Mouse (Mus musculus): ENCODE measurements around the gene Bcar3. TPM values are rescaled to one million over a fixed set of nuclear protein-coding genes. Genes with fewer than 3 reads are reported as not detected.

The Bcar3 gene
- polyA plus RNA-seq, 1 experiment from 2014 or later, result 4.5 TPM

- no peak for ATAC-seq (replicated peaks; ENCODE audit: extremely low read depth, insufficient read depth, low FRiP score)
- H3K9me3 ChIP-seq (replicated peaks; ENCODE audit: control insufficient read depth, low read length), result no peaks in the 10 kb centered on the region
- no peak overlapping the region for H3K4me3 ChIP-seq (ENCODE audit: low read length)
- no peak overlapping the region for H3K9ac ChIP-seq (ENCODE audit: low read length)
- H3K4me1 ChIP-seq (ENCODE audit: control insufficient read depth, insufficient read depth, low read length), result peaks cover 12% of the 10 kb centered on the region; the same call in 1 of the 2 replicates
- no peak overlapping the region for H3K4me2 ChIP-seq (ENCODE audit: low read depth, low read length)
- WGBS, result 81% methylated on average over 4 of the region's 4 CpGs
- H3K36me3 ChIP-seq (ENCODE audit: control insufficient read depth, insufficient read depth), result no peaks in the 10 kb centered on the region
- H3K27ac ChIP-seq (ENCODE audit: low read length), result no peak overlapping the region
- H3K27me3 ChIP-seq (ENCODE audit: control insufficient read depth, insufficient read depth, low read length), result no peaks in the 10 kb centered on the region
Measured at GRCm38 (mm10) chr3:122520875-122521274, 226.9 kb downstream of the Bcar3 start.

GRCm38 (mm10) chr3:122521294-122521693 lies 227.4 kb downstream of the Bcar3 start:
- no peak overlapping the region for H3K9ac ChIP-seq (ENCODE audit: low read length)
- no peaks in the 10 kb centered on the region for H3K27me3 ChIP-seq (ENCODE audit: control insufficient read depth, insufficient read depth, low read length)
- ATAC-seq (replicated peaks; ENCODE audit: extremely low read depth, insufficient read depth, low FRiP score), result no peak
- 41% methylated on average over 1 of the region's 1 CpGs for WGBS
- no peak overlapping the region for H3K4me3 ChIP-seq (ENCODE audit: low read length)
- no peak overlapping the region for H3K4me2 ChIP-seq (ENCODE audit: low read depth, low read length)
- H3K4me1 ChIP-seq (ENCODE audit: control insufficient read depth, insufficient read depth, low read length), result peaks cover 8% of the 10 kb centered on the region; the same call in 1 of the 2 replicates
- no peaks in the 10 kb centered on the region for H3K9me3 ChIP-seq (replicated peaks; ENCODE audit: control insufficient read depth, low read length)
- H3K27ac ChIP-seq (ENCODE audit: low read length), result no peak overlapping the region
- no peaks in the 10 kb centered on the region for H3K36me3 ChIP-seq (ENCODE audit: control insufficient read depth, insufficient read depth)

- Histone ChIP-seq H3K4me1 (ENCODE audit: control insufficient read depth, insufficient read depth, low read length) (no peaks in the 10 kb centered on the region), H3K9me3 (replicated peaks; ENCODE audit: control insufficient read depth, low read length) (no peaks in the 10 kb centered on the region), H3K9ac (ENCODE audit: low read length) (no peak overlapping the region), H3K36me3 (ENCODE audit: control insufficient read depth, insufficient read depth) (no peaks in the 10 kb centered on the region), H3K4me2 (ENCODE audit: low read depth, low read length) (no peak overlapping the region), H3K4me3 (ENCODE audit: low read length) (no peak overlapping the region), H3K27ac (ENCODE audit: low read length) (no peak overlapping the region), H3K27me3 (ENCODE audit: control insufficient read depth, insufficient read depth, low read length) (no peaks in the 10 kb centered on the region)
- whole genome bisulfite sequencing, result 78% methylated on average over 3 of the region's 3 CpGs
- no peak for ATAC-seq (replicated peaks; ENCODE audit: extremely low read depth, insufficient read depth, low FRiP score)
Measured at GRCm38 (mm10) chr3:122528477-122528876, 234.5 kb downstream of the Bcar3 start.

GRCm38 (mm10) chr3:122535938-122536703 lies 242.2 kb downstream of the Bcar3 start:
- no peak for ATAC-seq (replicated peaks; ENCODE audit: extremely low read depth, insufficient read depth, low FRiP score)
- no peak overlapping the region for H3K4me2 ChIP-seq (ENCODE audit: low read depth, low read length)
- no peaks in the 10 kb centered on the region for H3K27me3 ChIP-seq (ENCODE audit: control insufficient read depth, insufficient read depth, low read length)
- peaks cover 10% of the 10 kb centered on the region for H3K36me3 ChIP-seq (ENCODE audit: control insufficient read depth, insufficient read depth)
- WGBS, result 78% methylated on average over 8 of the region's 8 CpGs
- H3K9ac ChIP-seq (ENCODE audit: low read length), result no peak overlapping the region
- no peak overlapping the region for H3K4me3 ChIP-seq (ENCODE audit: low read length)
- H3K4me1 ChIP-seq (ENCODE audit: control insufficient read depth, insufficient read depth, low read length), result no peaks in the 10 kb centered on the region; the same call in 1 of the 2 replicates
- no peak overlapping the region for H3K27ac ChIP-seq (ENCODE audit: low read length)
- H3K9me3 ChIP-seq (replicated peaks; ENCODE audit: control insufficient read depth, low read length), result no peaks in the 10 kb centered on the region

GRCm38 (mm10) chr3:122538851-122539250 lies 244.9 kb downstream of the Bcar3 start:
- H3K36me3 ChIP-seq (ENCODE audit: control insufficient read depth, insufficient read depth), result peaks cover 13% of the 10 kb centered on the region

GRCm38 (mm10) chr3:122539961-122540690 lies 246.2 kb downstream of the Bcar3 start:
- H3K9ac ChIP-seq (ENCODE audit: low read length), result no peak overlapping the region
- ATAC-seq (replicated peaks; ENCODE audit: extremely low read depth, insufficient read depth, low FRiP score), result no peak
- WGBS, result 74% methylated on average over 17 of the region's 17 CpGs
- no peaks in the 10 kb centered on the region; the same call in 1 of the 2 replicates for H3K4me1 ChIP-seq (ENCODE audit: control insufficient read depth, insufficient read depth, low read length)
- H3K4me3 ChIP-seq (ENCODE audit: low read length), result no peak overlapping the region
- H3K27ac ChIP-seq (ENCODE audit: low read length), result no peak overlapping the region
- H3K4me2 ChIP-seq (ENCODE audit: low read depth, low read length), result no peak overlapping the region
- peaks cover 19% of the 10 kb centered on the region for H3K36me3 ChIP-seq (ENCODE audit: control insufficient read depth, insufficient read depth)
- no peaks in the 10 kb centered on the region for H3K9me3 ChIP-seq (replicated peaks; ENCODE audit: control insufficient read depth, low read length)
- no peaks in the 10 kb centered on the region for H3K27me3 ChIP-seq (ENCODE audit: control insufficient read depth, insufficient read depth, low read length)

More at GRCm38 (mm10) chr3:122538851-122539250, 244.9 kb downstream of the Bcar3 start:
- ATAC-seq (replicated peaks; ENCODE audit: extremely low read depth, insufficient read depth, low FRiP score), result no peak
- Histone ChIP-seq H3K4me3 (ENCODE audit: low read length) (no peak overlapping the region), H3K27me3 (ENCODE audit: control insufficient read depth, insufficient read depth, low read length) (no peaks in the 10 kb centered on the region), H3K9me3 (replicated peaks; ENCODE audit: control insufficient read depth, low read length) (no peaks in the 10 kb centered on the region), H3K27ac (ENCODE audit: low read length) (no peak overlapping the region), H3K4me2 (ENCODE audit: low read depth, low read length) (no peak overlapping the region), H3K9ac (ENCODE audit: low read length) (no peak overlapping the region), H3K4me1 (ENCODE audit: control insufficient read depth, insufficient read depth, low read length) (no peaks in the 10 kb centered on the region; the same call in 1 of the 2 replicates)
- WGBS, result 89% methylated on average over 2 of the region's 2 CpGs

GRCm38 (mm10) chr3:122540918-122541317 lies 247.0 kb downstream of the Bcar3 start:
- Histone ChIP-seq H3K27me3 (ENCODE audit: control insufficient read depth, insufficient read depth, low read length) (no peaks in the 10 kb centered on the region), H3K36me3 (ENCODE audit: control insufficient read depth, insufficient read depth) (peaks cover 21% of the 10 kb centered on the region), H3K27ac (ENCODE audit: low read length) (no peak overlapping the region), H3K4me2 (ENCODE audit: low read depth, low read length) (no peak overlapping the region), H3K4me1 (ENCODE audit: control insufficient read depth, insufficient read depth, low read length) (no peaks in the 10 kb centered on the region; the same call in 1 of the 2 replicates), H3K4me3 (ENCODE audit: low read length) (no peak overlapping the region), H3K9me3 (replicated peaks; ENCODE audit: control insufficient read depth, low read length) (no peaks in the 10 kb centered on the region), H3K9ac (ENCODE audit: low read length) (no peak overlapping the region)
- ATAC-seq (replicated peaks; ENCODE audit: extremely low read depth, insufficient read depth, low FRiP score), result no peak
- 46% methylated on average over 4 of the region's 4 CpGs for WGBS

- Histone ChIP-seq H3K27ac (ENCODE audit: low read length) (no peak overlapping the region), H3K9ac (ENCODE audit: low read length) (no peak overlapping the region), H3K4me3 (ENCODE audit: low read length) (no peak overlapping the region), H3K27me3 (ENCODE audit: control insufficient read depth, insufficient read depth, low read length) (no peaks in the 10 kb centered on the region), H3K9me3 (replicated peaks; ENCODE audit: control insufficient read depth, low read length) (no peaks in the 10 kb centered on the region), H3K36me3 (ENCODE audit: control insufficient read depth, insufficient read depth) (peaks cover 10% of the 10 kb centered on the region), H3K4me2 (ENCODE audit: low read depth, low read length) (no peak overlapping the region), H3K4me1 (ENCODE audit: control insufficient read depth, insufficient read depth, low read length) (no peaks in the 10 kb centered on the region; the same call in 1 of the 2 replicates)
- WGBS, result 72% methylated on average over 2 of the region's 2 CpGs
- ATAC-seq (replicated peaks; ENCODE audit: extremely low read depth, insufficient read depth, low FRiP score), result no peak
Measured at GRCm38 (mm10) chr3:122545346-122545745, 251.4 kb downstream of the Bcar3 start.

GRCm38 (mm10) chr3:122547469-122547868 lies 253.5 kb downstream of the Bcar3 start:
- WGBS, result 75% methylated on average over 4 of the region's 4 CpGs
- H3K9ac ChIP-seq (ENCODE audit: low read length), result no peak overlapping the region
- H3K4me2 ChIP-seq (ENCODE audit: low read depth, low read length), result no peak overlapping the region
- no peaks in the 10 kb centered on the region for H3K27me3 ChIP-seq (ENCODE audit: control insufficient read depth, insufficient read depth, low read length)
- H3K27ac ChIP-seq (ENCODE audit: low read length), result no peak overlapping the region
- H3K9me3 ChIP-seq (replicated peaks; ENCODE audit: control insufficient read depth, low read length), result no peaks in the 10 kb centered on the region
- no peak for ATAC-seq (replicated peaks; ENCODE audit: extremely low read depth, insufficient read depth, low FRiP score)
- no peak overlapping the region for H3K4me3 ChIP-seq (ENCODE audit: low read length)
- peaks cover 8% of the 10 kb centered on the region for H3K36me3 ChIP-seq (ENCODE audit: control insufficient read depth, insufficient read depth)
- no peaks in the 10 kb centered on the region for H3K4me1 ChIP-seq (ENCODE audit: control insufficient read depth, insufficient read depth, low read length)

All from heart, embryonic 16.5 days (tissue).